Mouse (Mus musculus) olfactory bulb, adult 2 months (tissue): ENCODE measurements around the gene Sapcd1.

Experiments used
- CTCF ChIP-seq: fragments of 200-500 bp; IDR thresholded peaks from 2 replicates; pipeline ENCODE4 v1.5.1; 2012; ENCODE audit warnings: low read depth, mild to moderate bottlenecking, low read length, moderate library complexity; ENCODE audit not compliant: insufficient read depth
- POLR2A ChIP-seq: fragments of 200-500 bp; IDR thresholded peaks from 2 replicates; pipeline ENCODE4 v1.6.1; 2012; ENCODE audit warnings: mild to moderate bottlenecking, low read depth, low read length, moderate library complexity; ENCODE audit not compliant: insufficient read depth

- TF ChIP-seq POLR2A = no peak
- no peak for TF ChIP-seq CTCF
These were observed 40.5 kb upstream of the Sapcd1 start for GRCm38 (mm10) chr17:35068213-35068914.
